Mouse (Mus musculus): ENCODE results near the gene Esyt2. TPM values are rescaled to one million over a fixed set of nuclear protein-coding genes. Genes with fewer than 3 reads are reported as not detected.

Gene Esyt2
- polyA plus RNA-seq, 1 experiment = 20.4 TPM

GRCm38 (mm10) chr12:116405836-116406155 lies 124.8 kb downstream of the Esyt2 start:
- 4% methylated on average over 8 of the region's 8 CpGs for WGBS
- Histone ChIP-seq H3K4me3 (ENCODE audit: control insufficient read depth, insufficient read depth, low read length) (peak overlapping the region; percentile 67), H3K27ac (ENCODE audit: control insufficient read depth, insufficient read depth, low read length) (no peak overlapping the region), H3K36me3 (ENCODE audit: control insufficient read depth, insufficient read depth, low read length) (peaks cover 8% of the 10 kb centered on the region), H3K27me3 (ENCODE audit: control insufficient read depth, insufficient read depth, low read length) (no peaks in the 10 kb centered on the region), H3K4me1 (replicated peaks; ENCODE audit: control insufficient read depth, insufficient read depth, low read length) (peaks cover 11% of the 10 kb centered on the region)
- TF ChIP-seq CTCF (IDR thresholded peaks at IDR 0.05; ENCODE audit: borderline replicate concordance, control insufficient read depth, extremely low read depth, insufficient read depth, low read length, poor library complexity) (no peak), POLR2A (IDR thresholded peaks at IDR 0.05; ENCODE audit: control insufficient read depth, extremely low read depth, insufficient read depth, low read length, poor library complexity) (no peak)
- DNase-seq = no peak

- Histone ChIP-seq H3K27ac (ENCODE audit: control insufficient read depth, insufficient read depth, low read length) (no peak overlapping the region), H3K4me1 (replicated peaks; ENCODE audit: control insufficient read depth, insufficient read depth, low read length) (peaks cover 11% of the 10 kb centered on the region), H3K36me3 (ENCODE audit: control insufficient read depth, insufficient read depth, low read length) (peaks cover 22% of the 10 kb centered on the region), H3K4me3 (ENCODE audit: control insufficient read depth, insufficient read depth, low read length) (no peak overlapping the region), H3K27me3 (ENCODE audit: control insufficient read depth, insufficient read depth, low read length) (no peaks in the 10 kb centered on the region)
- 97% methylated on average over 5 of the region's 5 CpGs for WGBS
- TF ChIP-seq POLR2A (IDR thresholded peaks at IDR 0.05; ENCODE audit: control insufficient read depth, extremely low read depth, insufficient read depth, low read length, poor library complexity) = no peak
- no peak for TF ChIP-seq CTCF (IDR thresholded peaks at IDR 0.05; ENCODE audit: borderline replicate concordance, control insufficient read depth, extremely low read depth, insufficient read depth, low read length, poor library complexity)
- DNase-seq = no peak
Observed at GRCm38 (mm10) chr12:116407883-116408282, 126.9 kb downstream of the Esyt2 start.

- Histone ChIP-seq H3K36me3 (ENCODE audit: control insufficient read depth, insufficient read depth, low read length) (peaks cover 45% of the 10 kb centered on the region), H3K4me1 (replicated peaks; ENCODE audit: control insufficient read depth, insufficient read depth, low read length) (no peaks in the 10 kb centered on the region), H3K4me3 (ENCODE audit: control insufficient read depth, insufficient read depth, low read length) (no peak overlapping the region), H3K27ac (ENCODE audit: control insufficient read depth, insufficient read depth, low read length) (no peak overlapping the region), H3K27me3 (ENCODE audit: control insufficient read depth, insufficient read depth, low read length) (no peaks in the 10 kb centered on the region)
- TF ChIP-seq CTCF (IDR thresholded peaks at IDR 0.05; ENCODE audit: borderline replicate concordance, control insufficient read depth, extremely low read depth, insufficient read depth, low read length, poor library complexity) (no peak), POLR2A (IDR thresholded peaks at IDR 0.05; ENCODE audit: control insufficient read depth, extremely low read depth, insufficient read depth, low read length, poor library complexity) (no peak)
- DNase-seq = no peak
- 95% methylated on average over 4 of the region's 4 CpGs for WGBS
Observed at GRCm38 (mm10) chr12:116414941-116415340, 133.9 kb downstream of the Esyt2 start.

- H3K36me3 ChIP-seq (ENCODE audit: control insufficient read depth, insufficient read depth, low read length) = peaks cover 44% of the 10 kb centered on the region
- 97% methylated on average over 1 of the region's 1 CpGs for WGBS
- no peak for TF ChIP-seq CTCF (IDR thresholded peaks at IDR 0.05; ENCODE audit: borderline replicate concordance, control insufficient read depth, extremely low read depth, insufficient read depth, low read length, poor library complexity)
- no peak for DNase-seq
- no peaks in the 10 kb centered on the region for H3K27me3 ChIP-seq (ENCODE audit: control insufficient read depth, insufficient read depth, low read length)
- H3K27ac ChIP-seq (ENCODE audit: control insufficient read depth, insufficient read depth, low read length) = no peak overlapping the region
- H3K4me3 ChIP-seq (ENCODE audit: control insufficient read depth, insufficient read depth, low read length) = no peak overlapping the region
- H3K4me1 ChIP-seq (replicated peaks; ENCODE audit: control insufficient read depth, insufficient read depth, low read length) = no peaks in the 10 kb centered on the region
Observed at GRCm38 (mm10) chr12:116416514-116416913, 135.5 kb downstream of the Esyt2 start.

GRCm38 (mm10) chr12:116421656-116422055 lies 140.7 kb downstream of the Esyt2 start:
- H3K27me3 ChIP-seq (ENCODE audit: control insufficient read depth, insufficient read depth, low read length) = no peaks in the 10 kb centered on the region
- no peak for DNase-seq
- no peak overlapping the region for H3K27ac ChIP-seq (ENCODE audit: control insufficient read depth, insufficient read depth, low read length)
- TF ChIP-seq POLR2A (IDR thresholded peaks at IDR 0.05; ENCODE audit: control insufficient read depth, extremely low read depth, insufficient read depth, low read length, poor library complexity) (no peak), CTCF (IDR thresholded peaks at IDR 0.05; ENCODE audit: borderline replicate concordance, control insufficient read depth, extremely low read depth, insufficient read depth, low read length, poor library complexity) (no peak)
- 98% methylated on average over 2 of the region's 2 CpGs for WGBS
- H3K36me3 ChIP-seq (ENCODE audit: control insufficient read depth, insufficient read depth, low read length) = peaks cover 58% of the 10 kb centered on the region
- H3K4me3 ChIP-seq (ENCODE audit: control insufficient read depth, insufficient read depth, low read length) = no peak overlapping the region
- no peaks in the 10 kb centered on the region for H3K4me1 ChIP-seq (replicated peaks; ENCODE audit: control insufficient read depth, insufficient read depth, low read length)

GRCm38 (mm10) chr12:116425392-116425791 lies 144.4 kb downstream of the Esyt2 start:
- 94% methylated on average over 2 of the region's 2 CpGs for WGBS

GRCm38 (mm10) chr12:116433742-116434141 lies 152.7 kb downstream of the Esyt2 start:
- peaks cover 52% of the 10 kb centered on the region for H3K36me3 ChIP-seq (ENCODE audit: control insufficient read depth, insufficient read depth, low read length)
- TF ChIP-seq CTCF (IDR thresholded peaks at IDR 0.05; ENCODE audit: borderline replicate concordance, control insufficient read depth, extremely low read depth, insufficient read depth, low read length, poor library complexity) (no peak), POLR2A (IDR thresholded peaks at IDR 0.05; ENCODE audit: control insufficient read depth, extremely low read depth, insufficient read depth, low read length, poor library complexity) (no peak)
- H3K4me3 ChIP-seq (ENCODE audit: control insufficient read depth, insufficient read depth, low read length) = no peak overlapping the region
- no peak overlapping the region for H3K27ac ChIP-seq (ENCODE audit: control insufficient read depth, insufficient read depth, low read length)
- DNase-seq = no peak
- H3K27me3 ChIP-seq (ENCODE audit: control insufficient read depth, insufficient read depth, low read length) = no peaks in the 10 kb centered on the region
- 57% methylated on average over 2 of the region's 2 CpGs for WGBS
- H3K4me1 ChIP-seq (replicated peaks; ENCODE audit: control insufficient read depth, insufficient read depth, low read length) = no peaks in the 10 kb centered on the region

More at GRCm38 (mm10) chr12:116425392-116425791, 144.4 kb downstream of the Esyt2 start:
- Histone ChIP-seq H3K27ac (ENCODE audit: control insufficient read depth, insufficient read depth, low read length) (no peak overlapping the region), H3K36me3 (ENCODE audit: control insufficient read depth, insufficient read depth, low read length) (peaks cover 68% of the 10 kb centered on the region), H3K27me3 (ENCODE audit: control insufficient read depth, insufficient read depth, low read length) (no peaks in the 10 kb centered on the region), H3K4me3 (ENCODE audit: control insufficient read depth, insufficient read depth, low read length) (no peak overlapping the region), H3K4me1 (replicated peaks; ENCODE audit: control insufficient read depth, insufficient read depth, low read length) (no peaks in the 10 kb centered on the region)
- TF ChIP-seq POLR2A (IDR thresholded peaks at IDR 0.05; ENCODE audit: control insufficient read depth, extremely low read depth, insufficient read depth, low read length, poor library complexity) (no peak), CTCF (IDR thresholded peaks at IDR 0.05; ENCODE audit: borderline replicate concordance, control insufficient read depth, extremely low read depth, insufficient read depth, low read length, poor library complexity) (no peak)
- no peak for DNase-seq
